Mouse (Mus musculus) heart, postnatal 4 days (tissue): ENCODE data around the gene Sbk1. TPM values are rescaled to one million over a fixed set of nuclear protein-coding genes. Genes with fewer than 3 reads are reported as not detected.
"Not testable (repeated sequence)": the region's sequence is repeated elsewhere in the genome, so short reads cannot be mapped to it uniquely, and the experiment has no call there.

ENCODE experiments used
- DNase-seq: peaks from one replicate; pipeline ENCODE4 v3.0.0; 2021
- total RNA-seq, 2 experiments: library from RNA; stranded (reverse); gene quantifications; 2 replicates each; pipeline ENCODE4 v1.2.3; 2021

Gene Sbk1
- total RNA-seq, 2 experiments from 2014 or later = 40.4 to 46.3 TPM

DNA sequence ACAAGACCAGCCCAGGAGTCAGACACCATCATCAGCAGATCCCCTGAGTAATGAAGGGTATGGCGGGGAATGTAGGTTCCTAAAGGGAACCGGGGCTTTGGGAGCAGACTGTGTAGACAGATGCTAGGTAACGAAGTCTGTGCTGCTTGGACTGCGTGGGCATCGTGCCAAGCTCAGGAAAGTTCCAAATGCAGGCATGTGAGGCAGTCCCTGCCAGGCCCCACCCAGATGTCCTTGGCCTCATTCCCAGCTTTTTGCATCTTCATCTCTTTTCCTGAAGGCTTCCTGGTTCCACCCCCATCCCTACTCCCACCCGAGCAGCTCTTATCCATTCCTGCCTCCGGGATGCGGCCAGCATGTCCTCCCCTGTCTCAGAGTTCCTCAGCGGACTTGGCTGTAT lies 6.5 kb upstream of the Sbk1 start:
- DNase-seq = peak; percentile 89

DNA sequence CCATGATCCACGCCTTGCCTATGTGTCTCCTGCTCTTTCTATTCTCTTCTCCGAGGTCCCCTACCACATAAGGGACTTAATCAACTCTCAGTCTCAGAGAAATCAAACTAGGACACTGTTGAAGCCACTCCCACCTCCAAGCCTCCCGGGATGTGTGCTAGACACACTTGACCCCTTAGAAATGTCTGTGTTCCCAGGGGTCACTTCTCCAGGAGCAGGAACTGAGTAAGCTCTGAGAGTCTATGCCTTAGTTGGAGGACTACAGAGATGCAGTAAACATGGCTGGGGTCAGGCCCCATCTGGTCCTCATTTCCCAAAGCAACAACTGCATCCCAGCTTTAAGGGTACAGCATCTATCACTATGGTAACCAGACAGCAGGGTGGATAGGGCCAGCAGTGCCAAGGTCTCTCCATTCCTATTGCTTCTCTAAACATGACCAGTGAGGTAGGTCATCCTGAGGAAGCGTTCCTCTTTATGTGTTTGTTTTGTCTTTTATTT lies 6.0 kb upstream of the Sbk1 start:
- no peak for DNase-seq

DNA sequence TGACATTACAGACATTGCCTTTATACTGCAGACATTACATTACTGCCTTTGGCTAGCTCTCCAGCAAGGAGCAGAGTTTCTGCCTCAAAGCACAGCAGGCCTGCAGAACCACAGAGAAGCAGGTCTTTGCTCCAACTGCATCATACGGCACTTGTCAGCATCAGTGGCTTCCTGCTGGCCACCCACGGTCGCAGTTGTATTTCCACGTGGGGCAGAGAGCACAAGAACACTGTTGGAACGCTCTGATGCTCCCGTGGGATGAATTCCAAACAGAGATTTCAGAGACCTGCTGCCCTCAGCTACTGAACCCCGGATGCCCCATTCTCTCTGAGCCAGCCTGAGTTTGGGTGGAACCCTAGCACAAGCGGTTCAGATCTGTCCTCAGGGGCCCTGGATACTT lies 4.8 kb upstream of the Sbk1 start:
- no peak for DNase-seq

DNA sequence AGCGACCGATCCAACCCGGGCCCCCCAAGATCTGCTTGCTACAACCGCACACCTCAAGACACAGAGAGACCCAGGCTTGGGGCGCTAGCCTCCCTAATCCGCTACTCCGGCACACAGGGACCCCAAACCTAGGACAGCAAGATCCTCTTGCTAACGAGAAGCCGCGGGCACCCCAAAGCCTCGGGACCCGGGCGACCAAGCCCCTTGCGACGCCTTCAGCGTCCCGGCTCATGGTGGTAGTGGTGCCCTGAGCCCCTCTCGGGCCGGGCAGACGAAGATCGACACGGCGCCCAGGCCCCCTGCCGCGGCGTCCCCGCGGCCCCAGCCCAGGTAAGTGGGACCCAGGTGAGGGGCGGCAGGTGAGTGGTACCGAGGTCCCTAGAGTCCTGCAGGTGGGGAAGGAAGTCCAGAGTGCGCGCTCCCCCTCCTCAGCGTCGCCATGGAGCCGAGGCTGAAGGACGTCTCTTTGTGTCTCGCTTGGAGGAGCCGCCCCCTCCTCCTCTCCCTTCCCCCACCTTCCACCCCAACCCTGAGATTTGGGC lies 422 bp downstream of the Sbk1 start:
- peak; percentile 28 for DNase-seq

DNA sequence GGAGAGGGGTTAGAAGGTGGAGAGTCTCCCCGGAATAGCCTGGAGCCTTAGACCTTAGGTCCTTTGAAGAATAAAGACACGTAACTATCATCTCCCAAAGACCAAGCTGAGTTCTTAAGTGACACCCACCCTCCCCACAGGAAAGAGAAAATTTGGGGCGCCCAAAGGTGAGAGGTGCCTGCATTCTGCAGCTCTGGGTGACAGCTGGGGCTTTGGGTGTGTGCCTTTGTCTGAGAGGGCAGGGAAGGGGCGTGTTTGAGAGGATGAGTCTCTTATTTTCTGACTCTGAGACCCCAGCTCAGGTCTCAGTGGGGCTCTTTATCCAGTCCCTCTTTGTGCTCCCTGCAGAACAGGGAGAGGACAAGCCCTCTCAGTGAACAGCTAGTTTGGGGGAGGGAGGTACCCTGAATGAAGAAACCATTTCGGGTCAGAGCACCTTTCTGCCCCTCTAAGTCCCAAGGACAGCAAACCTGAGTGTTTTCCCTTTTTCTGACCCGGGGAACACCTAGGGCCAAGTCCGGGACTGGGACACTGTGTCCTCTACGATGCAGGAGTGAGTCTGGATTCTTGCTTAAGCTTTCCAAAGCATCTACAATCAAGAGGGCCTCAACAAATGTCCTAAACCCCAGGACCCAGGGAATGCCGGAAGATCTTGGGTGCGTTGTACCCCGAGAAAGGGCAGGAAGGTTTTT lies 1.1 kb downstream of the Sbk1 start:
- no peak for DNase-seq

DNA sequence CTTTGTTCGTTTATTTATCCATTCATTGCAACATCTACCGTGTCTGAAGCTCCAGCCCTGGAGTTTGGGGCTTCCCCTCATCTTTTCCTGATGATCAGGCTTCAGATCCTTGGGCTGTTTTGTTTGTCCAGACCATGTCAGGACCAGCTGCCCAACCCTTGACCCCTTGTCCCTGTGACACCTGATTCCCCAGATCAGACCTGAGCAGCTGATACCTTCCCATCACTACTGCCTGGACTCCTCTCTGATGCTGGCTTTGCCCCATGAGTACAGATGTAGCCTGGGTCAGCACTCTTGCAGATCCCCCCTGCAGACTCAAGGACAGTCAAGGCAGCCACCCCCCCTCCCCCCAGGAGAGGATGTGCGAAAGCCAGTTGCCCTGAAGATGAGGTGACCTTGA lies 1.7 kb downstream of the Sbk1 start:
- no peak for DNase-seq

DNA sequence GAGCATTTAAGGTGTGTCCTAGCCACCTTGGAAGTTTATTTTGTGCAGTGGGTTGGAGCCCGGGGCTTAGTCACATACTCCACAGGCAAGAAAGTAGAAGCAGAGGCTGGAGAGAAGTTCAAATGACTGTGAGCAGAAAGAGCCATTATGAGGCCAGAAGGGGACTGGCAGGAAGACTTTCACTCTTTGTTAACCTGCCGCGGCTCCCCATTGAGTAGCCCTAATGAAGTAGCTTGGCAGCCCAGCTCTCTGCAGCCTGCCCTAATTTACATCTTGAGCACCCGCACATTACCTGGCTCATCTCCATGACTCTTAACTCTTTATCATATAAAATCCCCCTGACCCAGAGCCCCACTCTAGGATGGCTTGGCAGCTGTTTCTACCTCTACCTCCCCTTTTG lies 2.2 kb downstream of the Sbk1 start:
- no peak for DNase-seq

DNA sequence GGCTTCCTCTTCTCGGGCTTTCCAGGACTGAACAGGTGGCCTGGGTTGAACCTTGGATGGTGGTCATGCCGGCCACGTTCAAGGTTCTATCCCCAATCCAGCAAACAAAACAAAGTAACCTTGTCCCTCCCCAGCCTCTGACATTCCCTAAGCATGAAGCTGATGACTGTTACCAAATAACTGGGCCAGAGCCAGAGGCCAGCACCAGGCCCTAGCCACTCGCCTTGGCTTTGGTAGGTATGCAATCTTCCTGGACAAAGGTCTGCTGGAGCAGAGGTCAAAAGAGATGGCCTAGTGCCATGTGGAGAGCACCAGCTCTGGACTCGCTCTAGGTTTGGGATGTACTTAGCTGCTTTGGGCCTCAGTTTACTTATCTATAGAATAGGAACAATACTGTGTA lies 3.3 kb downstream of the Sbk1 start:
- no peak for DNase-seq

DNA sequence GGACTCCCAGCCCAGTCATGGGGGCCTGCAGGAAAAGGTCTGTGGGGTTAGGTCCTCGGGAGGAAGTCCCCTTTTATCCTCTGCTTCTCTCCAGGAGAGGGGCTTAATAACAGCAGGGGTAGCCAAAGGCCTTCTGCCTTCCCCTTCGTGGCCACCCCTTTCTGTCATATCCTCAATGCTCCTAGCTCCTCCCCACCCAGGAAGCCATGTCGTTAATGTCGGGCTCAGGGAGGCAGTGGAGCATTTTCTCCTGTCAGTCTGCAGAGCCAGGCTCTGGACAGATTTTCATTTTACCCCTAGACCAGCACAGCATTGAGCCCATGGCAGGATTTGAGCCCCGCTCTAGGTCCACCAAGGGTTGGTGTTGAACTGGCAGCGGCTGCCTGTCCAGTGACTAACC lies 3.9 kb downstream of the Sbk1 start:
- DNase-seq = no peak

DNA sequence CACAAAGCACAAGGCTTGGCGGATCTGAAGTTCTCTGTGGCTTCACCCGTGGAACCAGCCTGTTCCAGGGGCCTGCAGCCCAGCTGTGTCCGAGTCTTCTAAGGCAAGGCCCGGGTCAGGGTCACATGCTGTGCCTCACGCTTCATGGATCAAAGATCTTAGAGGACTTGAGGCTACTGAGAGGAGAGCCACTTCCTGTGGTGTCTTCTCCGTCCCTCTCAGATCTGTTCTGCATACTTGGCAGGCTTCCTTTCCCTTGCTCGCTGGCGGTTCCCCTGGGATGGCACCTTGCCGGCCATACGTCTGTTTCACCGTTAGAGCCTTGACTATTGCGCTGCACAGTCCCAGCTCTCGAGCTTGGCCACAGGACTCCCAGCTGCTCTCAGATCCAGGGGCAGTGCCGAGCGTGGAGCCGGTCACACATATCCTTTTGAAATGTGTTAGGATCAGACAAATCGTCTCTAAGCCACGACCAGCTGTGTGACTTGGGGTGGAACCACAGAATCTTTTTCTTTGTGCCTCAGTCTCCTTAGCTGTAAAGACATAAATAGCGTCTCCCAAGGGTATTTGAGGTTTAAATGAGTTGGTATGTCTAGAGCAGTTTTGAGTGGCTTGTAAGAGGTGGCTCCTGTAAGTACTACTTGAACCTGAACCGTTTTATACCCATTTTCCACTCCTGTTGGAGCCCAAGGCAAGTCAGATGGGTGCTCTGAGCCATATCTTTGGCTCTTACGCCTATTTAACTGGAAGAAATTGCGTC lies 5.3 kb downstream of the Sbk1 start:
- no peak for DNase-seq

DNA sequence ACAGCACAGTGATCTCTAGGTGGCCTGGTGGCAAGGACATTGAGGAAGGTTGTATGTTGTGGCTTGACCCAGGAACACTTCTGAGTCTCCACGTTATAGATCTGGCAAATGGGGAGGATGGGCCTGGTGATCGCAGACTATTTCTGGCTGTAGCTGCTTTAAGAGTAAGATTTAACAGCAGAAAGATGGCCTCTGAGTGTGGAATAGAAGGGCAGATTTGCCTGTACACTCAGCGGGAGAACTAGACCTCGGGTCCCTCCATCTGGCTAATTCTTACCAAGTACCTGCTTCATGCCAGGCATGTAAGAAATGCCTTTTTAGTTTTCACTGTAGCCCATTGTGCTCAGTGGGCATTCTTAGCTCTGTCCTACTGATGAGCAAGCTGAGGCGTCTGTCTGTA lies 6.4 kb downstream of the Sbk1 start:
- DNase-seq = no peak

DNA sequence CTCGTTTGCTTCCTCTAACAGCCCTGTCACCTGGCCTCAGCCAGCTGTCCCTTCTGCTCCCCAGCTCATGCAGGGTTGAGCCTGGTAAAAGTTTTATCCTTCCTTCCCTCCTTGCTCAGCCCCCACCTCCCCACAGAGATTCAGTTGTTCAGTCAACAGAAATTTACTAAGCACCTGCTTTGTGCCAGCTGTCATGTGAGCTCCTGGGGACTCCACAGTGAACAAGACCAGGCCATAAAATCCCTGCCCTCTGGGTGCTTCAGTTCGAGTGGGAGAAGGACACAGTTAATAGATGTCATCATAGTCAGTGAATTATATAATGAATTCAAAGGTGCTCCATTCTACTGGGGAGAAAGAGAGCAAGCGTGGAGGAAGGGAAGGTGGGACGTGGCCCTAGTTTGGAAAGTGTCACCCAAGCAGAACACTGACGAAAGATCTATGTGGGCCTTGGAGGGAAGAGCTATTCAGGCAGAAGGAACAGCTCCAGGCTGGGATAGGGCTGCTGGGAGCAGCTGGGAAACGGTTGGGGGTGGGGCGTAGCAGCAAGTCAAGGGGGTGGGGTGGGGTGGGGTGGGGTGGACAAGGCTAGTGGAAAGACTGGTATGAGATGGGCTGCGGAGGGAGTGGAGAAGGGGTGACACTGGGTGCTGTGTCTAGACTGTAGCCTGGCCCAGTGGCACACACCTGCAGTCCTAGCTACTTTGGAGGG lies 7.5 kb downstream of the Sbk1 start:
- DNase-seq = no peak

DNA sequence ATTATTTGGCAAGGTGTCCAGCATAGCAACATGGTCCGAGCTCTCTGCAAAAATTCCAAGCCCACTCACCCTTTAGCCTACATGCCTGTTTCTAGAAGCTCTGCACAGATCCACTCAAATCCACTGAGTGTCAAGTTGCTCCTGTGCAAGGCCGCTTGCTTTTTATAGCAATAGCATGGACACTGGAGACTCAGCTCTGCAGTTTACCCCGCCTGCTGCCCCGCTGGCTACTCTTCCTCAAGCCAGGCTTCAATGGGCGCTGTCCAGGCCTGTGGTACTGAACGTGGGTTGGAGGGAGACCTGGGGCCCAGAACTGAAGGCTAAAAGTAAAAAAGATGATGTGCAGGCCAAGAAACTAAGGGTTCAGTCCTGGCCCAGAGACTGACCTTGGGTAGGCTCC lies 8.3 kb downstream of the Sbk1 start:
- peak; percentile 71 for DNase-seq

DNA sequence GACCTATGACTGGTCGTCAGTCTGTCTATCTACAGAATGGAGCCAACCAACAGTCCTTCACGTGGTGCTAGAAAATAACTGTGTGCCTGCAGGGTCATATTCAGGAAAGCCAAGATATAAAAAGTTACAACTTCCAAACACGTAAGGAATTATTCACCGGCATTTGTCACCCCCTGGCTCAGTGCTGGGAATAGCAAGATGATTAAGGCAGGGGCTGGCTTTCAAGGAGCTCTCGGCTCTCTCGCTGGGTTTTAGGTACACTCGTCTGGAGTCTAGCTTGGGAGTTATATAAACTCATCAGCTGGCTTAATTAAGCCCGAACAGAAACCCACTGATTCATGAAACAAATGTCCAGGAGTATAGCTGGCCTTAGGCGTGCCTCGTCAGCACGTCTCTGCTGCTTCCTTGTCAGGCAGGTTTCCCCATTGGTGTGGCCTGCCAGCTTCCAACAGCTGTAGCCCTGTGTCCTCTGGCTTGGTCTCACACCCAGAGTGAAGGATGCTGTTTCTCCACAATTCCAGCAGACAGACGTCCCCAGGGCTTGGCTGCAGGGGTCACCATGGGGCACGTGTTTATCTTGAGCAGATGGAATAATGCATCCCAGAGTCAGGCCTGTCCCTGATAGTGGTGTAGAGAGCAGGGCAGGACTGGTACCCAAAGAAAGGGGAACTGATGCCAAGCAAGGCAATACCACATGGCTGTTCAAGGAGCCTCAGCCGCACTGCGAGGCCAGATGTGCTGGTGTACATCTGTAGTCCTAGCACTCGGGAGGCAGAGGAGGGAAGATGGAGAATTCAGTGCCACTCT lies 9.7 kb downstream of the Sbk1 start:
- no peak for DNase-seq

DNA sequence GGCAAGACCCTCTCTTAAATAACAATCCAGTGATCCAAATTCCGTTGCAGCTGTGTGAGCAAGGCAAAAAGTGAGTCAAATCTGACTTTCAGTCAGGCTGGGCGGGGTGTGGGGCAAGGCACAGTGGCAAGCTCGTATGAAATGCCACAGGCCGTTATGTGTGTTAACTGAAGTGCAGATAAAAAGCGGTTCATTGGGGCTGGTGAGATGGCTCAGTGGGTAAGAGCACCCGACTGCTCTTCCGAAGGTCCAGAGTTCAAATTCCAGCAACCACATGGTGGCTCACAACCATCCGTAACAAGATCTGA lies 10.2 kb downstream of the Sbk1 start:
- DNase-seq = not testable (repeated sequence)

DNA sequence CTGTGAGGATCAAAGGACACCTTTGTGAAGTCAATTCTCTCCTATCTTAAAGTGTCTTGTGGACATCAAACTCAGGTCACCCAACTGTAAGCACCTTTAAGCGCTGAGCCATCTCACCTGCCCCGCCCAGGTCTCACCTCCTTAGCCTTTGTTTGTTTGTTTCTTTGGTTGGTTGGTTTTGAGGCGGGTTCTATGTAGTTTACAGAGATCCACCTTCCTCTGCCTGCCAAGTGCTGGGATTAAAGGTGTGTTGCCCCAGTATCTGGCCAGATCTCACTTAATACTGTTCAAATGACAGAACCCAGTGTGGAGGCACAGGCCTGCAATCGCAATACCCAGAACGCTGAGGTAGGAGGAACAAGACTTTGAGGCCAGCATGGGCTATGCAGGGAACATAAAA lies 11.6 kb downstream of the Sbk1 start:
- no peak for DNase-seq

DNA sequence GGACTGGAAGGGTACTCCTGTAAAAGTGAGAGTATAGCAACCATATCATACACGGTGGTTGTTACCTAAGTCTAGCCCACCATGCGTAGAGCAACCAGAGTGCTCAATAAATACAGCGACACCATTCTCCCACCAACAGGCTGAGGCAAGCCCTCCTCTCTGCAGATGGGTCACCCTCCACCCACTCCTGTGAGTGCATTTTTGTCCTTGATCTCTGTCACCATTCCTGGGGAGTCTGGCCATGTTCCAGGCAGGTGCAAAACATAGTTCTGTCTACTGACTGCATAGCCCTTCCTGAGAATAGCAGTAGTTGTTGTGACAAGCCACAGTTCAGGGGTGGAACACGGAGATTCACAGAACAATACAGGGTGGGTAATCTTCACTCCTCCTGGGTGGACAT lies 12.0 kb downstream of the Sbk1 start:
- DNase-seq = no peak

DNA sequence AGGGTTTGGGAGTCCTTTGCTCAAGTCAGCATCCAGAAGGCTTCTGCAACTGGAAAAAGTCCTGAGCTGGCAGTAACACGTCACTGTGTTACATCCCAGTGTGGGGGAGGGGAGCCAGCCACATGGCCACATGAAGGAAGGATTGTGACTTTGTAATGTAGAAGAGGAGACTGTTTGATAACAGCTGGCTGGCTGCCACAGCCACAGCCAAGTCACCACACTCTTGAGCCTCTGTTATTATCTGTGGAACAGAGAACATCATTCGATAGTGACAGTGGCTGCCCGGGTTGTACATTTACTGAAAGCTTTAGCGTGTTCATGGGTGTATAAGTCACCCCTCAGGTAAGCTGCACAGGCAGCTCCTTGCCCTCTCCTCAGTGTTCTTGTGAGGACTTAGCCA lies 12.4 kb downstream of the Sbk1 start:
- DNase-seq = peak; percentile 72

DNA sequence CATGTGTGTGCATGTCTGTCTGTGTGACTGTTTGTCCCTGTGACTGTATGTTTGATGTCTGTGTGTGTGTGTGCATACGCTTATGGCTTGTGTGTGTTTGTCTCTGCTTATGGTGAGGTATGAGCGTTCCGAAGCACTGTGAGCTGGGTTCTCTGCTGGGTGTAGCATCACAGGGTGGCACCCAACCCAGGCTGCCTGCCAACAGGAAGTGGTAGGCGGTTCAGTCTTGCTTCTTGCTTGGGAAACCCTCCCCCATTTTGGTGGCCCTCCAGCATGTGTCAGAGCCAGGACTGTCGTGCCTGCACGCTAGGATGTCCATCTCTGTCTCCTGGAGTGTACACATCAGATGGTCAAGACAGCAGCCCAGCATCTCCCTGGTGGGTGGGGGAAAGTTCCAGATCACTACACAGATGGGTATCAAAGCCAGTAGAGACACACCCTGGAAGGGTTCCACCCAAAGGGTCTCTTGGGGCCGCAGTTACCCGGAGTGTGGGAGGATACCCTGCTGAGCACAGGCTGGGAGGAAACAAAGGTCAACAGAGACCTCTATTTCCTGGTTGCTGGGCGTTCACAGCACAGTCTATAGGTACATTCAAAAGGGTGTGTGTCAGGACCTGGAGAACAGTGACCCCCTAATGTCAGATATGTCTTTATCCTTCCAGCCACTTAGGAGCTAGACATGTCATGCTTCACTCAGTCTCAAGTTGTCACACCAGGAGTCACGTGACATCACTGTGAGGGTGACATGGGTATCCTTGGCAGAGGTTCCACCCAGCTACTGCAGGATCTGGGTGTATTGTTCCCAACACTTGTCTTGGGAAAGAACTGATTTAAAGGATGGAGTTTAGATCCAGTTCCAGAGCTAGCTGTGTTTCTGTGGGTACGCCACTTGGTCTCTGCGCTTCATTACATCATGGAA lies 13.1 kb downstream of the Sbk1 start:
- peak; percentile 63 for DNase-seq

DNA sequence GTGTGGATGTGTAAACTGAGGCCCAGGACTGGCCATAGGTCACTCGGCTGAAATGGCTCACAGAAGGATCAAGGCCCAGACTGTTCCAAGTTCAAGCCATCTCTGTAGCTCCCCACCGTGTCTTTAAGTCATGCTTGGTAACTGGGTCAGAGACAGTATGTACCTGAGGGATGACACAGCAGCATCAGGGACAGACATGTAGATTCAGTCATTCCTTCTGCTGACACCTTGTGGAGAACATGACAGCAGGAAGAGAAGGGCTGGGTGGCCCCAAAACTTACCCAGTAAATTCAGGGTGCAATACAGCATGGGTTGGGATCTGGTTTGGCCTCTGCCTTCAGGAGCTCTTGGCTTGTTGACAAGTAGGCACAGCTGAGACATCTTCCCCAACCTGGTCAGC lies 13.9 kb downstream of the Sbk1 start:
- DNase-seq = no peak

DNA sequence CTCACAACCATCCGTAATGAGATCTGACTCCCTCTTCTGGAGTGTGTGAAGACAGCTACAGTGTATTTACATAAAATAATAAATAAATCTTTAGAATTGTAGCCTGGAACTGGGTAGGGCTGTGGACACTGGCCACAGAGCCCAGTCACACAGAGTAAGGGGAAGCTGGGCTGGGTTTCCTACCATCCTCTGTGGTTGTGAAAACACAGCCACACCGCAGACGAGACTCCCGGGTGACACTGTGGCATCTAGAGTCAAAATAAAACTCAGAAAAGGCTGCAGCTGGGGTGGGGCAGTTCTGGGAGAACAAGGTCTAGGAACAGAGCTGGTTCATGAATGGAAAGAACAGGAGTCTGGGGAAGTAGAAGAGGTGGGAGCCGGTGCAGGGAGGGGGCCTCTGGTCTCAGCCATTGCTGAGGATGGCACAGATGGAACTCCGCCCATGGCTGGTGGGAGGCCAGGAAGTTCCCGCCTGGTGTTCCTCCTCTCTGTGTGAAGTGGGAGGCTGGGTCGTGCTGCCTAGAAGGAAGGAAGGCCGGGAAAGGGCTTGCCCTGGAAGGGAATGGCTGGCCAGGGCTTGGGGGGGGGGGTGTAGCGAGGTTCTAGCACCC lies 15.2 kb downstream of the Sbk1 start:
- peak; percentile 65 for DNase-seq
